Mouse (Mus musculus): ENCODE results near the gene Rgs8. TPM values are rescaled to one million over a fixed set of nuclear protein-coding genes. Genes with fewer than 3 reads are reported as not detected.

Rgs8 gene
- polyA plus RNA-seq, 1 experiment from 2014 or later = 13.4 TPM

GRCm38 (mm10) chr1:153747861-153748530, 95.2 kb downstream of the Rgs8 start:
- Histone ChIP-seq H3K27ac (replicated peaks) (peak overlapping the region; percentile 83; the same call in 1 of the 2 replicates), H3K4me2 (peak overlapping the region; percentile 55), H3K4me1 (peaks cover 71% of the 10 kb centered on the region), H3K36me3 (no peaks in the 10 kb centered on the region), H3K27me3 (replicated peaks) (no peaks in the 10 kb centered on the region), H3K4me3 (replicated peaks) (no peak overlapping the region), H3K9ac (replicated peaks) (0 out of 2 replicates have a peak overlapping the region, but pooled peaks have one; percentile 20), H3K9me3 (replicated peaks) (no peaks in the 10 kb centered on the region)
- 69% methylated on average over 12 of the region's 12 CpGs for WGBS
- ATAC-seq (ENCODE audit: low FRiP score) = no peak

GRCm38 (mm10) chr1:153748549-153748948, 95.7 kb downstream of the Rgs8 start:
- H3K4me2 ChIP-seq = peak overlapping the region; percentile 55
- no peaks in the 10 kb centered on the region for H3K27me3 ChIP-seq (replicated peaks)
- WGBS = 0% methylated on average over 1 of the region's 1 CpGs
- H3K27ac ChIP-seq (replicated peaks) = peak overlapping the region; percentile 83
- H3K9me3 ChIP-seq (replicated peaks) = no peaks in the 10 kb centered on the region
- no peak for ATAC-seq (ENCODE audit: low FRiP score)
- 0 out of 2 replicates have a peak, but pooled peaks cover 2% of the 10 kb centered on the region for H3K36me3 ChIP-seq
- H3K4me1 ChIP-seq = peaks cover 67% of the 10 kb centered on the region
- 0 out of 2 replicates have a peak overlapping the region, but pooled peaks have one; percentile 20 for H3K9ac ChIP-seq (replicated peaks)
- H3K4me3 ChIP-seq (replicated peaks) = no peak overlapping the region

- peak within 1 kb of the TSS; percentile 83 for H3K27ac ChIP-seq (replicated peaks)
- H3K9me3 ChIP-seq (replicated peaks) = no peaks in the 10 kb centered on the region
- H3K4me3 ChIP-seq (replicated peaks) = peak within 1 kb of the TSS; percentile 40
- peaks cover 64% of the 10 kb centered on the region for H3K4me1 ChIP-seq
- H3K4me2 ChIP-seq = peak within 1 kb of the TSS; percentile 55
- peak within 1 kb of the TSS; percentile 54 for H3K9ac ChIP-seq (replicated peaks)
- no peaks in the 10 kb centered on the region for H3K27me3 ChIP-seq (replicated peaks)
- WGBS = 2% methylated on average over 18 of the region's 18 CpGs
- ATAC-seq (ENCODE audit: low FRiP score) = peak; percentile 70
- H3K36me3 ChIP-seq = 0 out of 2 replicates have a peak, but pooled peaks cover 5% of the 10 kb centered on the region
Measured at GRCm38 (mm10) chr1:153749211-153749801, 96.5 kb downstream of the Rgs8 start, which contains the start of gene Rnasel. TSS of gene Rnasel (plus strand) at chr1:153749426.

Other genes starting within 250 kb of the Rgs8 start
- gene Shcbp1l, start 227.9 kb upstream of the Rgs8 start, polyA plus RNA-seq (2015; fragmentation: Nextera tagmentation; extraction: Ambion mirVana) = 0.43 and 0.75 TPM in 2 replicates
- 27.0 and 27.5 TPM in 2 replicates for gene Dhx9, start 165.4 kb upstream of the Rgs8 start, polyA plus RNA-seq (2015; fragmentation: Nextera tagmentation; extraction: Ambion mirVana)
- 14.4 and 16.9 TPM in 2 replicates for gene Npl, start 103.0 kb upstream of the Rgs8 start, polyA plus RNA-seq (2015; fragmentation: Nextera tagmentation; extraction: Ambion mirVana)
- gene Rgs16, start 87.3 kb downstream of the Rgs8 start, polyA plus RNA-seq (2015; fragmentation: Nextera tagmentation; extraction: Ambion mirVana) = 11.3 and 14.3 TPM in 2 replicates
- gene Rnasel, start 96.4 kb downstream of the Rgs8 start, polyA plus RNA-seq (2015; fragmentation: Nextera tagmentation; extraction: Ambion mirVana) = 31.4 and 32.0 TPM in 2 replicates
- gene Rgsl1, start 191.1 kb downstream of the Rgs8 start, polyA plus RNA-seq (2015; fragmentation: Nextera tagmentation; extraction: Ambion mirVana) = 0.14 and 0.18 TPM in 2 replicates
- 0.33 and 0.44 TPM in 2 replicates for gene Teddm1b, start 221.3 kb downstream of the Rgs8 start, polyA plus RNA-seq (2015; fragmentation: Nextera tagmentation; extraction: Ambion mirVana)
- gene Teddm1a, start 238.7 kb downstream of the Rgs8 start, polyA plus RNA-seq (2015; fragmentation: Nextera tagmentation; extraction: Ambion mirVana) = not detected in 2 replicates
- gene Glul, start 246.9 kb downstream of the Rgs8 start, polyA plus RNA-seq (2015; fragmentation: Nextera tagmentation; extraction: Ambion mirVana) = 215 and 233 TPM in 2 replicates
- gene Teddm2, start 247.2 kb downstream of the Rgs8 start, polyA plus RNA-seq (2015; fragmentation: Nextera tagmentation; extraction: Ambion mirVana) = 1.5 and 1.6 TPM in 2 replicates

Data from neural tube, embryonic 15.5 days (tissue).